ENCODE assay signal across 8 mouse cellular contexts in genomic region chr2:77249771-77250681, GRCm38 (mm10). TPM values are rescaled to one million over a fixed set of nuclear protein-coding genes. Genes with fewer than 3 reads are reported as not detected.
A peak's percentile ranks its signal among the peaks of the same experiment; 100 is the strongest.
DNase-seq lines count a peak whose midpoint lies in the region; ATAC-seq lines count a peak whose summit lies in the region.

No protein-coding gene starts in this region.

- no peak overlapping the region for H3K4me3 ChIP-seq in forebrain, embryonic 10.5 days
- no peak overlapping the region for H3K4me3 ChIP-seq in forebrain, embryonic 15.5 days
- no peak overlapping the region for H3K4me3 ChIP-seq in heart, embryonic 11.5 days (ENCODE audit: low read depth, low read length)
- H3K4me3 ChIP-seq in kidney, embryonic 16.5 days (ENCODE audit: low read length) = no peak overlapping the region
- no peak overlapping the region for H3K4me3 ChIP-seq in midbrain, embryonic 10.5 days

- DNase-seq in forebrain, embryonic 10.5 days (ENCODE audit: extremely low spot score, low spot score) = peak; percentile 40
- DNase-seq in Muller cell, postnatal 12 days (ENCODE audit: inconsistent ontology term) = peak; percentile 76
- DNase-seq in cerebellum, postnatal 10 days = peak; percentile 85
- peak; percentile 32 for DNase-seq in midbrain, embryonic 10.5 days (ENCODE audit: low spot score)
- DNase-seq in thymus, postnatal 14 days = peak; percentile 54

- H3K4me2 ChIP-seq in forebrain, embryonic 15.5 days (replicated peaks) = no peak overlapping the region
- H3K4me2 ChIP-seq in heart, embryonic 11.5 days = no peak overlapping the region
- no peak overlapping the region; the same call in 1 of the 2 replicates for H3K4me2 ChIP-seq in kidney, embryonic 16.5 days (replicated peaks; ENCODE audit: low read depth, low read length)

- H3K36me3 ChIP-seq in forebrain, embryonic 10.5 days (replicated peaks) = peaks cover 13% of the 10 kb centered on the region; the same call in 1 of the 2 replicates
- H3K36me3 ChIP-seq in forebrain, embryonic 15.5 days = peaks cover under 1% of the 10 kb centered on the region; the same call in 1 of the 2 replicates
- H3K36me3 ChIP-seq in heart, embryonic 11.5 days (ENCODE audit: control insufficient read depth, insufficient read depth, low read length) = no peaks in the 10 kb centered on the region
- peaks cover under 1% of the 10 kb centered on the region; the same call in 1 of the 2 replicates for H3K36me3 ChIP-seq in kidney, embryonic 16.5 days (ENCODE audit: insufficient read depth, low read length)
- H3K36me3 ChIP-seq in midbrain, embryonic 10.5 days = peaks cover 6% of the 10 kb centered on the region; the same call in 1 of the 2 replicates

- H3K4me1 ChIP-seq in forebrain, embryonic 10.5 days = peaks cover 25% of the 10 kb centered on the region
- H3K4me1 ChIP-seq in forebrain, embryonic 15.5 days = peaks cover 18% of the 10 kb centered on the region
- peaks cover 16% of the 10 kb centered on the region for H3K4me1 ChIP-seq in heart, embryonic 11.5 days (ENCODE audit: control insufficient read depth, insufficient read depth, low read length)
- H3K4me1 ChIP-seq in kidney, embryonic 16.5 days (ENCODE audit: insufficient read depth, low read length) = peaks cover 55% of the 10 kb centered on the region
- peaks cover 11% of the 10 kb centered on the region; the same call in 1 of the 2 replicates for H3K4me1 ChIP-seq in midbrain, embryonic 10.5 days

- no peaks in the 10 kb centered on the region for H3K27me3 ChIP-seq in forebrain, embryonic 10.5 days (ENCODE audit: poor library complexity, severe bottlenecking)
- no peaks in the 10 kb centered on the region for H3K27me3 ChIP-seq in forebrain, embryonic 15.5 days
- H3K27me3 ChIP-seq in heart, embryonic 11.5 days (ENCODE audit: control insufficient read depth, insufficient read depth, low read length) = no peaks in the 10 kb centered on the region
- H3K27me3 ChIP-seq in kidney, embryonic 16.5 days (ENCODE audit: insufficient read depth, low read length) = no peaks in the 10 kb centered on the region
- no peaks in the 10 kb centered on the region for H3K27me3 ChIP-seq in midbrain, embryonic 10.5 days (ENCODE audit: low read depth, poor library complexity, severe bottlenecking)

- no peaks in the 10 kb centered on the region for H3K9me3 ChIP-seq in forebrain, embryonic 10.5 days
- H3K9me3 ChIP-seq in forebrain, embryonic 15.5 days = no peaks in the 10 kb centered on the region
- H3K9me3 ChIP-seq in heart, embryonic 11.5 days (replicated peaks; ENCODE audit: control insufficient read depth, low read length) = no peaks in the 10 kb centered on the region
- H3K9me3 ChIP-seq in kidney, embryonic 16.5 days (ENCODE audit: low read length) = no peaks in the 10 kb centered on the region
- H3K9me3 ChIP-seq in midbrain, embryonic 10.5 days (replicated peaks) = no peaks in the 10 kb centered on the region

- H3K27ac ChIP-seq in forebrain, embryonic 10.5 days = no peak overlapping the region
- H3K27ac ChIP-seq in forebrain, embryonic 15.5 days (replicated peaks) = no peak overlapping the region
- no peak overlapping the region for H3K27ac ChIP-seq in heart, embryonic 11.5 days (ENCODE audit: low read depth, low read length)
- peak overlapping the region; percentile 52; the same call in 1 of the 2 replicates for H3K27ac ChIP-seq in kidney, embryonic 16.5 days (ENCODE audit: low read length)
- H3K27ac ChIP-seq in midbrain, embryonic 10.5 days (replicated peaks) = no peak overlapping the region

- no peak overlapping the region for H3K9ac ChIP-seq in forebrain, embryonic 15.5 days (replicated peaks)
- no peak overlapping the region for H3K9ac ChIP-seq in heart, embryonic 11.5 days (ENCODE audit: low read depth, low read length)
- no peak overlapping the region for H3K9ac ChIP-seq in kidney, embryonic 16.5 days (replicated peaks; ENCODE audit: low read length)

- WGBS in forebrain, embryonic 10.5 days = 42% methylated on average over 8 of the region's 8 CpGs
- WGBS in forebrain, embryonic 15.5 days = 37% methylated on average over 8 of the region's 8 CpGs
- 29% methylated on average over 8 of the region's 8 CpGs for WGBS in heart, embryonic 11.5 days (ENCODE audit: insufficient replicate concordance)
- WGBS in kidney, embryonic 16.5 days = 18% methylated on average over 8 of the region's 8 CpGs
- WGBS in midbrain, embryonic 10.5 days = 43% methylated on average over 8 of the region's 8 CpGs

- no peak for ATAC-seq in forebrain, embryonic 15.5 days (replicated peaks)
- ATAC-seq in heart, embryonic 11.5 days (replicated peaks; ENCODE audit: insufficient number of reproducible peaks, low FRiP score, low TSS enrichment) = peak; percentile 65; the same call in 1 of the 2 replicates
- peak; percentile 49; the same call in 1 of the 2 replicates for ATAC-seq in kidney, embryonic 16.5 days (ENCODE audit: low FRiP score, low TSS enrichment)

RNA-seq across cellular contexts. Expression of gene Sestd1, which starts 30.4 kb away (rescaled TPM):
- polyA plus RNA-seq in forebrain, embryonic 10.5 days (2016; fragmentation: Nextera tagmentation; extraction: Ambion mirVana) = 15.2 and 16.6 TPM in 2 replicates
- 40.5 and 41.7 TPM in 2 replicates for polyA plus RNA-seq in forebrain, embryonic 15.5 days (2015; fragmentation: Nextera tagmentation; extraction: Ambion mirVana)
- polyA plus RNA-seq in heart, embryonic 11.5 days (2014; fragmentation: Nextera tagmentation; extraction: Ambion mirVana) = 12.9 and 15.8 TPM in 2 replicates
- 30.0 TPM in 2 replicates for polyA plus RNA-seq in kidney, embryonic 16.5 days (2015; fragmentation: Nextera tagmentation; extraction: Ambion mirVana)
- polyA plus RNA-seq in midbrain, embryonic 10.5 days (2016; fragmentation: Nextera tagmentation; extraction: Ambion mirVana) = 14.7 and 18.4 TPM in 2 replicates

Comparison
In these comparisons a context has a peak if more than half of its experiments do, and no peak if none do; other contexts are left out.
1. DNase-seq: peak in every context shown above with its lines; median percentile 85 in cerebellum, postnatal 10 days; 76 in Muller cell, postnatal 12 days; 54 in thymus, postnatal 14 days; 40 in forebrain, embryonic 10.5 days; 32 in midbrain, embryonic 10.5 days.